Mouse (Mus musculus) hindbrain, embryonic 14.5 days (tissue): ENCODE results near the gene Sost. TPM values are rescaled to one million over a fixed set of nuclear protein-coding genes. Genes with fewer than 3 reads are reported as not detected.
A peak's percentile ranks its signal among the peaks of the same experiment; 100 is the strongest.
"Not testable (repeated sequence)": the region's sequence is repeated elsewhere in the genome, so short reads cannot be mapped to it uniquely, and the experiment has no call there.

Source experiments
- ATAC-seq: fragments of 200-750 bp; cut with Nextera tagmentation; 2 replicates; pipeline ENCODE4 v1.8.0; 2017; ENCODE audit warnings: moderate number of reproducible peaks, mild to moderate bottlenecking, moderate TSS enrichment, moderate library complexity; ENCODE audit not compliant: low FRiP score
- DNase-seq: peaks from one replicate; pipeline ENCODE4 v3.0.0-alpha.2; 2015; ENCODE audit warnings: low spot score
- H3K27ac ChIP-seq: fragments of 300-500 bp; sonication (generic); 2 replicates; pipeline ENCODE4 v1.5.1; 2014; ENCODE audit warnings: mild to moderate bottlenecking, moderate library complexity
- H3K27me3 ChIP-seq: fragments of 300-500 bp; sonication (generic); 2 replicates; pipeline ENCODE4 v1.6.1; 2014; ENCODE audit warnings: mild to moderate bottlenecking, low read length, mixed read lengths; ENCODE audit not compliant: control insufficient read depth, insufficient read depth
- H3K36me3 ChIP-seq: fragments of 300-500 bp; sonication (generic); replicated peaks from 2 replicates; pipeline ENCODE4 v1.6.1; 2014; ENCODE audit not compliant: control insufficient read depth, insufficient read depth
- H3K4me1 ChIP-seq: fragments of 300-500 bp; sonication (generic); replicated peaks from 2 replicates; pipeline ENCODE4 v1.6.1; 2014; ENCODE audit warnings: antibody characterized with exemption, low read length, mixed read lengths; ENCODE audit not compliant: control insufficient read depth, insufficient read depth
- H3K4me2 ChIP-seq: fragments of 300-500 bp; sonication (generic); replicated peaks from 2 replicates; pipeline ENCODE4 v1.6.1; 2014; ENCODE audit warnings: mild to moderate bottlenecking, moderate library complexity
- H3K4me3 ChIP-seq: fragments of 300-500 bp; sonication (generic); replicated peaks from 2 replicates; pipeline ENCODE4 v1.5.1; 2014; ENCODE audit warnings: mild to moderate bottlenecking, low read length
- H3K9ac ChIP-seq: fragments of 300-500 bp; sonication (generic); 2 replicates; pipeline ENCODE4 v1.6.1; 2014
- H3K9me3 ChIP-seq: fragments of 300-500 bp; sonication (generic); 2 replicates; pipeline ENCODE4 v1.6.1; 2016; ENCODE audit warnings: low read length; ENCODE audit not compliant: control insufficient read depth
- WGBS: fragments of 180-500 bp; shearing (Covaris S2); extraction: QIAGEN DNeasy Blood & Tissue Kit; methylation state at CpG from one replicate; pipeline ENCODE4 v1.1.7; 2014; 5-methylcytosine and 5-hydroxymethylcytosine counted together
- polyA plus RNA-seq: library from polyadenylated mRNA; unstranded; fragments of >200 nt; fragmentation: Nextera tagmentation; extraction: Ambion mirVana; gene quantifications from 2 replicates; pipeline ENCODE4 v1.2.1, GENCODE M21; 2014

Gene Sost
- polyA plus RNA-seq, 1 experiment from 2014 or later = not detected

- Histone ChIP-seq H3K27me3 (no peaks in the 10 kb centered on the region), H3K9me3 (no peaks in the 10 kb centered on the region), H3K4me2 (no peak overlapping the region), H3K27ac (no peak overlapping the region), H3K9ac (no peak overlapping the region), H3K4me3 (no peak overlapping the region), H3K4me1 (0 out of 2 replicates have a peak, but pooled peaks cover 3% of the 10 kb centered on the region), H3K36me3 (no peaks in the 10 kb centered on the region)
- DNase-seq (peak; percentile 92), ATAC-seq (peak; percentile 54; the same call in 1 of the 2 replicates)
- 3% methylated on average over 10 of the region's 10 CpGs for WGBS
These were observed 19.2 kb upstream of the Sost start for GRCm38 (mm10) chr11:101985990-101986389.

GRCm38 (mm10) chr11:101985450-101985849, 18.6 kb upstream of the Sost start:
- H3K27me3 ChIP-seq, H3K4me1 ChIP-seq, ATAC-seq, DNase-seq, H3K9me3 ChIP-seq, H3K4me3 ChIP-seq, H3K36me3 ChIP-seq, H3K27ac ChIP-seq, H3K9ac ChIP-seq: not testable (repeated sequence)
- 0 out of 2 replicates have a peak overlapping the region, but pooled peaks have one; percentile 98 for H3K4me2 ChIP-seq
- 72% methylated on average over 6 of the region's 6 CpGs for WGBS

- H3K9me3 ChIP-seq = no peaks in the 10 kb centered on the region
- ATAC-seq (peak; percentile 75), DNase-seq (peak; percentile 94)
- H3K36me3 ChIP-seq = no peaks in the 10 kb centered on the region
- peak within 1 kb of the TSS; percentile 98 for H3K4me2 ChIP-seq
- peak within 1 kb of the TSS; percentile 66 for H3K4me3 ChIP-seq
- H3K4me1 ChIP-seq = 0 out of 2 replicates have a peak, but pooled peaks cover 3% of the 10 kb centered on the region
- no peaks in the 10 kb centered on the region for H3K27me3 ChIP-seq
- peak within 1 kb of the TSS; percentile 78 for H3K9ac ChIP-seq
- H3K27ac ChIP-seq = peak within 1 kb of the TSS; percentile 72
- 1% methylated on average over 70 of the region's 71 CpGs for WGBS
These were observed 17.5 kb upstream of the Sost start, which contains the start of gene Cfap97d1 for GRCm38 (mm10) chr11:101984054-101985025. Cfap97d1 (plus strand) TSS chr11:101984279.

GRCm38 (mm10) chr11:101983431-101983921, 16.7 kb upstream of the Sost start:
- Histone ChIP-seq H3K9ac (no peak overlapping the region), H3K27ac (no peak overlapping the region), H3K4me1 (0 out of 2 replicates have a peak, but pooled peaks cover 3% of the 10 kb centered on the region), H3K4me2 (peak overlapping the region; percentile 98), H3K4me3 (peak overlapping the region; percentile 66; the same call in 1 of the 2 replicates), H3K9me3 (no peaks in the 10 kb centered on the region), H3K27me3 (no peaks in the 10 kb centered on the region), H3K36me3 (no peaks in the 10 kb centered on the region; the same call in 1 of the 2 replicates)
- ATAC-seq (no peak), DNase-seq (no peak)
- 69% methylated on average over 10 of the region's 10 CpGs for WGBS

GRCm38 (mm10) chr11:101982981-101983411, 16.2 kb upstream of the Sost start:
- H3K9ac ChIP-seq = no peak overlapping the region
- H3K4me1 ChIP-seq = 0 out of 2 replicates have a peak, but pooled peaks cover 3% of the 10 kb centered on the region
- H3K4me2 ChIP-seq = peak overlapping the region; percentile 98
- no peaks in the 10 kb centered on the region for H3K9me3 ChIP-seq
- no peak overlapping the region for H3K27ac ChIP-seq
- H3K36me3 ChIP-seq = no peaks in the 10 kb centered on the region; the same call in 1 of the 2 replicates
- no peak overlapping the region for H3K4me3 ChIP-seq
- no peak for DNase-seq
- WGBS = 59% methylated on average over 6 of the region's 6 CpGs
- ATAC-seq = no peak
- no peaks in the 10 kb centered on the region for H3K27me3 ChIP-seq

- no peak overlapping the region for H3K9ac ChIP-seq
- WGBS = 91% methylated on average over 12 of the region's 12 CpGs
- H3K27me3 ChIP-seq = no peaks in the 10 kb centered on the region
- no peak overlapping the region for H3K4me2 ChIP-seq
- no peak overlapping the region for H3K27ac ChIP-seq
- H3K4me1 ChIP-seq = 0 out of 2 replicates have a peak, but pooled peaks cover 3% of the 10 kb centered on the region
- H3K36me3 ChIP-seq = no peaks in the 10 kb centered on the region; the same call in 1 of the 2 replicates
- H3K4me3 ChIP-seq = no peak overlapping the region
- DNase-seq = no peak
- no peaks in the 10 kb centered on the region for H3K9me3 ChIP-seq
- no peak for ATAC-seq
These were observed 15.0 kb upstream of the Sost start for GRCm38 (mm10) chr11:101981850-101982249.

- 0 out of 2 replicates have a peak, but pooled peaks cover 3% of the 10 kb centered on the region for H3K4me1 ChIP-seq
- no peak overlapping the region for H3K9ac ChIP-seq
- no peaks in the 10 kb centered on the region for H3K9me3 ChIP-seq
- H3K4me3 ChIP-seq = no peak overlapping the region
- 81% methylated on average over 9 of the region's 9 CpGs for WGBS
- no peak overlapping the region for H3K27ac ChIP-seq
- no peaks in the 10 kb centered on the region for H3K27me3 ChIP-seq
- H3K4me2 ChIP-seq = no peak overlapping the region
- ATAC-seq = no peak
- no peaks in the 10 kb centered on the region; the same call in 1 of the 2 replicates for H3K36me3 ChIP-seq
- no peak for DNase-seq
These were observed 13.9 kb upstream of the Sost start for GRCm38 (mm10) chr11:101980603-101981157.

GRCm38 (mm10) chr11:101979140-101979539, 12.3 kb upstream of the Sost start:
- Histone ChIP-seq H3K36me3 (no peaks in the 10 kb centered on the region; the same call in 1 of the 2 replicates), H3K27ac (no peak overlapping the region), H3K9ac (no peak overlapping the region), H3K9me3 (no peaks in the 10 kb centered on the region), H3K27me3 (no peaks in the 10 kb centered on the region), H3K4me3 (no peak overlapping the region), H3K4me1 (0 out of 2 replicates have a peak, but pooled peaks cover 3% of the 10 kb centered on the region), H3K4me2 (no peak overlapping the region)
- 82% methylated on average over 5 of the region's 5 CpGs for WGBS
- DNase-seq = no peak
- ATAC-seq = no peak

GRCm38 (mm10) chr11:101976949-101977348, 10.1 kb upstream of the Sost start:
- H3K4me2 ChIP-seq = no peak overlapping the region
- WGBS = 93% methylated on average over 7 of the region's 7 CpGs
- H3K4me3 ChIP-seq = no peak overlapping the region

More at GRCm38 (mm10) chr11:101976949-101977348, 10.1 kb upstream of the Sost start:
- Histone ChIP-seq H3K27ac (no peak overlapping the region), H3K9me3 (no peaks in the 10 kb centered on the region), H3K9ac (no peak overlapping the region), H3K4me1 (no peaks in the 10 kb centered on the region), H3K36me3 (no peaks in the 10 kb centered on the region; the same call in 1 of the 2 replicates), H3K27me3 (no peaks in the 10 kb centered on the region)
- DNase-seq (no peak), ATAC-seq (no peak)
